Mouse (Mus musculus): ENCODE data around the gene Taar7d. TPM values are rescaled to one million over a fixed set of nuclear protein-coding genes. Genes with fewer than 3 reads are reported as not detected.

Gene Taar7d
- polyA plus RNA-seq (2014; fragmentation: Nextera tagmentation; extraction: Ambion mirVana) = not detected in 2 replicates

GRCm38 (mm10) chr10:24026922-24027321 is at the start of gene Taar7d:
TSS of gene Taar7d (plus strand) at chr10:24027222.
- Histone ChIP-seq H3K27ac (ENCODE audit: low read depth, low read length) (no peak within 1 kb of the TSS), H3K4me2 (no peak within 1 kb of the TSS), H3K9ac (ENCODE audit: low read length) (no peak within 1 kb of the TSS), H3K4me1 (ENCODE audit: control insufficient read depth, insufficient read depth, low read length) (no peaks in the 10 kb centered on the region), H3K4me3 (ENCODE audit: low read depth, low read length) (no peak within 1 kb of the TSS), H3K36me3 (ENCODE audit: control insufficient read depth, insufficient read depth, low read length) (no peaks in the 10 kb centered on the region), H3K9me3 (ENCODE audit: control insufficient read depth, low read length) (no peaks in the 10 kb centered on the region), H3K27me3 (ENCODE audit: control insufficient read depth, insufficient read depth, low read length) (no peaks in the 10 kb centered on the region)
- ATAC-seq (ENCODE audit: low FRiP score) = no peak
- no peak for DNase-seq (ENCODE audit: low spot score, missing footprints)

GRCm38 (mm10) chr10:23977958-23978357 is 49.1 kb upstream of the Taar7d start:
- WGBS = 36% methylated on average over 4 of the region's 4 CpGs
- Histone ChIP-seq H3K27ac (ENCODE audit: low read depth, low read length) (no peak overlapping the region), H3K27me3 (ENCODE audit: control insufficient read depth, insufficient read depth, low read length) (no peaks in the 10 kb centered on the region), H3K4me3 (ENCODE audit: low read depth, low read length) (no peak overlapping the region), H3K36me3 (ENCODE audit: control insufficient read depth, insufficient read depth, low read length) (no peaks in the 10 kb centered on the region), H3K4me2 (no peak overlapping the region), H3K9ac (ENCODE audit: low read length) (no peak overlapping the region), H3K4me1 (ENCODE audit: control insufficient read depth, insufficient read depth, low read length) (no peaks in the 10 kb centered on the region), H3K9me3 (ENCODE audit: control insufficient read depth, low read length) (no peaks in the 10 kb centered on the region)
- DNase-seq (ENCODE audit: low spot score, missing footprints) (no peak), ATAC-seq (ENCODE audit: low FRiP score) (no peak)

GRCm38 (mm10) chr10:23978901-23979705 is 47.9 kb upstream of the Taar7d start:
- WGBS = 45% methylated on average over 16 of the region's 16 CpGs
- peak; percentile 88 for ATAC-seq (ENCODE audit: low FRiP score)
- no peak overlapping the region for H3K9ac ChIP-seq (ENCODE audit: low read length)

GRCm38 (mm10) chr10:23985546-23985945 is 41.5 kb upstream of the Taar7d start, which contains the start of gene Taar6:
TSS of gene Taar6 (minus strand) at chr10:23985646.
- H3K4me3 ChIP-seq (ENCODE audit: low read depth, low read length) = no peak within 1 kb of the TSS
- ATAC-seq (ENCODE audit: low FRiP score) (no peak), DNase-seq (ENCODE audit: low spot score, missing footprints) (no peak)
- no peaks in the 10 kb centered on the region for H3K4me1 ChIP-seq (ENCODE audit: control insufficient read depth, insufficient read depth, low read length)
- H3K4me2 ChIP-seq = no peak within 1 kb of the TSS
- no peaks in the 10 kb centered on the region for H3K9me3 ChIP-seq (ENCODE audit: control insufficient read depth, low read length)
- no peak within 1 kb of the TSS for H3K9ac ChIP-seq (ENCODE audit: low read length)
- no peaks in the 10 kb centered on the region for H3K36me3 ChIP-seq (ENCODE audit: control insufficient read depth, insufficient read depth, low read length)
- no peak within 1 kb of the TSS for H3K27ac ChIP-seq (ENCODE audit: low read depth, low read length)
- H3K27me3 ChIP-seq (ENCODE audit: control insufficient read depth, insufficient read depth, low read length) = no peaks in the 10 kb centered on the region
- 73% methylated on average over 8 of the region's 8 CpGs for WGBS

More at GRCm38 (mm10) chr10:23978901-23979705, 47.9 kb upstream of the Taar7d start:
- Histone ChIP-seq H3K4me1 (ENCODE audit: control insufficient read depth, insufficient read depth, low read length) (no peaks in the 10 kb centered on the region), H3K4me3 (ENCODE audit: low read depth, low read length) (no peak overlapping the region), H3K36me3 (ENCODE audit: control insufficient read depth, insufficient read depth, low read length) (no peaks in the 10 kb centered on the region), H3K27me3 (ENCODE audit: control insufficient read depth, insufficient read depth, low read length) (no peaks in the 10 kb centered on the region), H3K9me3 (ENCODE audit: control insufficient read depth, low read length) (no peaks in the 10 kb centered on the region), H3K27ac (ENCODE audit: low read depth, low read length) (no peak overlapping the region), H3K4me2 (no peak overlapping the region)
- peak; percentile 96 for DNase-seq (ENCODE audit: low spot score, missing footprints)

- no peak for DNase-seq (ENCODE audit: low spot score, missing footprints)
- 85% methylated on average over 5 of the region's 5 CpGs for WGBS
- Histone ChIP-seq H3K9me3 (ENCODE audit: control insufficient read depth, low read length) (no peaks in the 10 kb centered on the region), H3K9ac (ENCODE audit: low read length) (no peak overlapping the region), H3K4me3 (ENCODE audit: low read depth, low read length) (no peak overlapping the region), H3K4me2 (no peak overlapping the region), H3K27me3 (ENCODE audit: control insufficient read depth, insufficient read depth, low read length) (no peaks in the 10 kb centered on the region), H3K4me1 (ENCODE audit: control insufficient read depth, insufficient read depth, low read length) (no peaks in the 10 kb centered on the region), H3K27ac (ENCODE audit: low read depth, low read length) (no peak overlapping the region), H3K36me3 (ENCODE audit: control insufficient read depth, insufficient read depth, low read length) (no peaks in the 10 kb centered on the region)
- ATAC-seq (ENCODE audit: low FRiP score) = no peak
Observed at GRCm38 (mm10) chr10:23986419-23986818, 40.6 kb upstream of the Taar7d start.

GRCm38 (mm10) chr10:23993381-23993780 is 33.6 kb upstream of the Taar7d start, which contains the start of gene Taar7a:
TSS of gene Taar7a (minus strand) at chr10:23993481.
- WGBS = 87% methylated on average over 3 of the region's 3 CpGs
- H3K27me3 ChIP-seq (ENCODE audit: control insufficient read depth, insufficient read depth, low read length) = no peaks in the 10 kb centered on the region
- no peak within 1 kb of the TSS for H3K4me3 ChIP-seq (ENCODE audit: low read depth, low read length)
- ATAC-seq (ENCODE audit: low FRiP score) (no peak), DNase-seq (ENCODE audit: low spot score, missing footprints) (no peak)
- no peaks in the 10 kb centered on the region for H3K36me3 ChIP-seq (ENCODE audit: control insufficient read depth, insufficient read depth, low read length)
- H3K4me2 ChIP-seq = no peak within 1 kb of the TSS
- H3K9ac ChIP-seq (ENCODE audit: low read length) = no peak within 1 kb of the TSS
- no peaks in the 10 kb centered on the region for H3K9me3 ChIP-seq (ENCODE audit: control insufficient read depth, low read length)
- H3K27ac ChIP-seq (ENCODE audit: low read depth, low read length) = no peak within 1 kb of the TSS
- H3K4me1 ChIP-seq (ENCODE audit: control insufficient read depth, insufficient read depth, low read length) = no peaks in the 10 kb centered on the region

GRCm38 (mm10) chr10:23999639-24000038 is 27.4 kb upstream of the Taar7d start, which contains the start of gene Taar7b:
TSS of gene Taar7b (plus strand) at chr10:23999939.
- no peak within 1 kb of the TSS for H3K4me3 ChIP-seq (ENCODE audit: low read depth, low read length)
- H3K9me3 ChIP-seq (ENCODE audit: control insufficient read depth, low read length) = no peaks in the 10 kb centered on the region
- H3K36me3 ChIP-seq (ENCODE audit: control insufficient read depth, insufficient read depth, low read length) = no peaks in the 10 kb centered on the region
- no peaks in the 10 kb centered on the region for H3K4me1 ChIP-seq (ENCODE audit: control insufficient read depth, insufficient read depth, low read length)
- no peaks in the 10 kb centered on the region for H3K27me3 ChIP-seq (ENCODE audit: control insufficient read depth, insufficient read depth, low read length)
- DNase-seq (ENCODE audit: low spot score, missing footprints) = no peak
- 94% methylated on average over 1 of the region's 1 CpGs for WGBS
- H3K27ac ChIP-seq (ENCODE audit: low read depth, low read length) = no peak within 1 kb of the TSS
- no peak within 1 kb of the TSS for H3K4me2 ChIP-seq
- H3K9ac ChIP-seq (ENCODE audit: low read length) = no peak within 1 kb of the TSS
- ATAC-seq (ENCODE audit: low FRiP score) = no peak

GRCm38 (mm10) chr10:24006442-24006841 is 20.6 kb upstream of the Taar7d start:
- H3K27me3 ChIP-seq (ENCODE audit: control insufficient read depth, insufficient read depth, low read length) = no peaks in the 10 kb centered on the region
- no peak overlapping the region for H3K27ac ChIP-seq (ENCODE audit: low read depth, low read length)
- no peak overlapping the region for H3K9ac ChIP-seq (ENCODE audit: low read length)
- no peak overlapping the region for H3K4me3 ChIP-seq (ENCODE audit: low read depth, low read length)
- H3K9me3 ChIP-seq (ENCODE audit: control insufficient read depth, low read length) = no peaks in the 10 kb centered on the region
- no peaks in the 10 kb centered on the region for H3K36me3 ChIP-seq (ENCODE audit: control insufficient read depth, insufficient read depth, low read length)
- H3K4me2 ChIP-seq = no peak overlapping the region
- DNase-seq (ENCODE audit: low spot score, missing footprints) (no peak), ATAC-seq (ENCODE audit: low FRiP score) (no peak)
- no peaks in the 10 kb centered on the region for H3K4me1 ChIP-seq (ENCODE audit: control insufficient read depth, insufficient read depth, low read length)
- 76% methylated on average over 1 of the region's 1 CpGs for WGBS

GRCm38 (mm10) chr10:24007034-24007433 is 20.0 kb upstream of the Taar7d start:
- Histone ChIP-seq H3K4me3 (ENCODE audit: low read depth, low read length) (no peak overlapping the region), H3K27ac (ENCODE audit: low read depth, low read length) (no peak overlapping the region), H3K27me3 (ENCODE audit: control insufficient read depth, insufficient read depth, low read length) (no peaks in the 10 kb centered on the region), H3K4me1 (ENCODE audit: control insufficient read depth, insufficient read depth, low read length) (no peaks in the 10 kb centered on the region), H3K9me3 (ENCODE audit: control insufficient read depth, low read length) (no peaks in the 10 kb centered on the region), H3K4me2 (no peak overlapping the region), H3K9ac (ENCODE audit: low read length) (no peak overlapping the region), H3K36me3 (ENCODE audit: control insufficient read depth, insufficient read depth, low read length) (no peaks in the 10 kb centered on the region)
- DNase-seq (ENCODE audit: low spot score, missing footprints) (no peak), ATAC-seq (ENCODE audit: low FRiP score) (no peak)
- WGBS = 77% methylated on average over 2 of the region's 2 CpGs
